11 mouse cellular contexts compared by ENCODE assay signal in the genomic region with DNA sequence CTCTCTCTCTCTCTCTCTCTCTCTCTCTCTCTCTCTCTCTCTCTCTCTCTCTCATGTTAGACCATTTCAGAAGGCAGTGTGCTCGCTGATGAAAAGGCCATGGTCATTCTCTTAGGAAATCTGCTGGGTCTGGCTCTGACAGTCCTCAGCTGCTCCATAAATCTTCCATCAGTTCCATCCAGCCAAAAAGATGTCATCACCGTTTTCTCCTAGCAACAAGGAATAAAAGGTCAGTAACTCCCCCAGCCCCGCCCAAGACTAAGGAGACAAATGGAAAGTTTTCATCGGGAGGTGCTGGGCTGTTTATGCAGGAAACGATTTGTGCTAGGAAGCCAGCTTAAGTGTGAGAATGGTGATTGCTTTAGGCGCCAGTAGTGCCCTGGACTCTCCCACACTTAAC. TPM values are rescaled to one million over a fixed set of nuclear protein-coding genes. Genes with fewer than 3 reads are reported as not detected.
DNase-seq lines count a peak whose midpoint lies in the region; ATAC-seq lines count a peak whose summit lies in the region.
"Had no signal": no experiment of that assay in that cellular context is flagged by ENCODE, and none has a peak within 500 bp of the region (broad histone marks: within the 10 kb centered on the region; RNA-seq: fewer than 3 reads in every experiment).

No protein-coding gene starts in this region.

- peaks cover 16% of the 10 kb centered on the region for H3K27me3 ChIP-seq in heart, embryonic 13.5 days (replicated peaks)

- intact Hi-C loops in gastrocnemius, postnatal 14 days (cut with DNase I; ENCODE audit: low total_unique reads) = no loop called here
- intact Hi-C loops in gastrocnemius, postnatal 36 days (cut with DNase I) = no loop called here

- H3K36me3 ChIP-seq in heart, embryonic 13.5 days = 0 out of 2 replicates have a peak, but pooled peaks cover 4% of the 10 kb centered on the region
- H3K36me3 ChIP-seq: limb, embryonic 13.5 days had no signal

- WGBS in heart, embryonic 13.5 days = 2% methylated on average over 6 of the region's 6 CpGs

- peak overlapping the region; percentile 69 for H3K9ac ChIP-seq in heart, embryonic 13.5 days
- H3K9ac ChIP-seq: limb, embryonic 13.5 days had no signal

- peak; percentile 15 for DNase-seq in gastrocnemius, postnatal 14 days
- no peak for DNase-seq in gastrocnemius, postnatal 36 days
- peak; percentile 48 to 58 for DNase-seq in adrenal gland, adult 18-20 months (ENCODE audit: low spot score in 2 of 2)
- DNase-seq in lung, postnatal 10 days = peak; percentile 89
- DNase-seq in right cerebral cortex, postnatal 14 days = no peak
- DNase-seq in cerebellum, postnatal 10 days = no peak
- no peak for DNase-seq in urinary bladder, adult 18-20 months (ENCODE audit: low spot score in 2 of 2)

- peak overlapping the region; percentile 46 for H3K4me2 ChIP-seq in heart, embryonic 13.5 days
- H3K4me2 ChIP-seq: limb, embryonic 13.5 days; midbrain, embryonic 11.5 days had no signal

- H3K4me3 ChIP-seq in heart, embryonic 13.5 days = no peak overlapping the region
- H3K4me3 ChIP-seq: limb, embryonic 13.5 days had no signal

- peak overlapping the region; percentile 92 for H3K27ac ChIP-seq in heart, embryonic 13.5 days (replicated peaks)
- H3K27ac ChIP-seq: limb, embryonic 13.5 days had no signal

- ATAC-seq in heart, embryonic 13.5 days (ENCODE audit: extremely low read depth, insufficient number of reproducible peaks, low FRiP score, low TSS enrichment) = peak; percentile 62; the same call in 1 of the 2 replicates

- H3K9me3 ChIP-seq in heart, embryonic 13.5 days = no peaks in the 10 kb centered on the region
- H3K9me3 ChIP-seq: limb, embryonic 13.5 days had no signal

- H3K4me1 ChIP-seq in heart, embryonic 13.5 days = peaks cover 73% of the 10 kb centered on the region
- H3K4me1 ChIP-seq: limb, embryonic 13.5 days had no signal

RNA-seq across cellular contexts. Expression of gene Nkx2-5, which starts 16.6 kb away (rescaled TPM):
- total RNA-seq in gastrocnemius, postnatal 14 days (2021) = not detected
- total RNA-seq in gastrocnemius, postnatal 36 days (2021) = not detected
- total RNA-seq in adrenal gland, adult 18-20 months (2021) = not detected
- 136 and 142 TPM in 2 replicates for polyA plus RNA-seq in heart, embryonic 13.5 days (2015; fragmentation: Nextera tagmentation; extraction: Ambion mirVana)
- polyA plus RNA-seq: frontal cortex, adult 2 months; limb, embryonic 13.5 days; midbrain, embryonic 11.5 days had no signal

RNA-seq across cellular contexts. Expression of gene Kifc5b, which starts 55.5 kb away (rescaled TPM):
- 1 to 10 TPM in 1 of 2 experiments, under 1 TPM in 1; 1.00 to 1.0 TPM for total RNA-seq in gastrocnemius, postnatal 14 days (2021)
- total RNA-seq in gastrocnemius, postnatal 36 days (2021) = under 1 TPM; 0.49 to 0.64 TPM
- 1 to 10 TPM; 1.1 to 1.2 TPM for total RNA-seq in adrenal gland, adult 18-20 months (2021)
- 6.3 and 7.0 TPM in 2 replicates for polyA plus RNA-seq in heart, embryonic 13.5 days (2015; fragmentation: Nextera tagmentation; extraction: Ambion mirVana)

Comparison
In these comparisons a context has a peak if more than half of its experiments do, and no peak if none do; other contexts are left out.
1. DNase-seq: peak in gastrocnemius, postnatal 14 days (single experiment), adrenal gland, adult 18-20 months (2 of 2) and lung, postnatal 10 days (single experiment); none in gastrocnemius, postnatal 36 days (0 of 2), right cerebral cortex, postnatal 14 days (single experiment), cerebellum, postnatal 10 days (0 of 2) and urinary bladder, adult 18-20 months (0 of 2).